Mouse (Mus musculus) thymus, adult 18-20 months (tissue): Measurements from ENCODE around the gene Ube2v1.

ENCODE experiments used
- DNase-seq, 2 experiments: peaks; one replicate each; pipeline ENCODE4 v3.0.0; 2022; ENCODE audit warnings: mixed read lengths in 2 of 2

Gene Ube2v1

GRCm38 (mm10) chr2:167588774-167589577, 42.9 kb downstream of the Ube2v1 start:
- peak; percentile 46 to 61 for DNase-seq

GRCm38 (mm10) chr2:167586976-167587375, 44.9 kb downstream of the Ube2v1 start:
- no peak for DNase-seq

- no peak for DNase-seq
Measured at GRCm38 (mm10) chr2:167586041-167586440, 45.9 kb downstream of the Ube2v1 start.

GRCm38 (mm10) chr2:167585273-167585672, 46.6 kb downstream of the Ube2v1 start:
- DNase-seq = no peak

- no peak for DNase-seq
Measured at GRCm38 (mm10) chr2:167583161-167583952, 48.5 kb downstream of the Ube2v1 start.

GRCm38 (mm10) chr2:167578521-167578920, 53.4 kb downstream of the Ube2v1 start:
- DNase-seq = peak; percentile 44 to 71

GRCm38 (mm10) chr2:167577186-167577785, 54.6 kb downstream of the Ube2v1 start:
- no peak for DNase-seq

- no peak for DNase-seq
Measured at GRCm38 (mm10) chr2:167576121-167576620, 55.7 kb downstream of the Ube2v1 start.

GRCm38 (mm10) chr2:167575581-167575980, 56.3 kb downstream of the Ube2v1 start:
- no peak for DNase-seq

GRCm38 (mm10) chr2:167574814-167575213, 57.1 kb downstream of the Ube2v1 start:
- no peak for DNase-seq

GRCm38 (mm10) chr2:167571442-167572220, 60.3 kb downstream of the Ube2v1 start:
- DNase-seq = no peak

- no peak for DNase-seq
Measured at GRCm38 (mm10) chr2:167570815-167571214, 61.1 kb downstream of the Ube2v1 start.

- DNase-seq = no peak
Measured at GRCm38 (mm10) chr2:167569934-167570651, 61.8 kb downstream of the Ube2v1 start.

- no peak for DNase-seq
Measured at GRCm38 (mm10) chr2:167568112-167568511, 63.8 kb downstream of the Ube2v1 start.

- DNase-seq = no peak
Measured at GRCm38 (mm10) chr2:167565682-167566081, 66.2 kb downstream of the Ube2v1 start.

GRCm38 (mm10) chr2:167565312-167565656, 66.6 kb downstream of the Ube2v1 start:
- no peak for DNase-seq

- DNase-seq = no peak
Measured at GRCm38 (mm10) chr2:167564551-167565311, 67.2 kb downstream of the Ube2v1 start.

- DNase-seq = no peak
Measured at GRCm38 (mm10) chr2:167563703-167564102, 68.2 kb downstream of the Ube2v1 start.

- no peak for DNase-seq
Measured at GRCm38 (mm10) chr2:167563035-167563434, 68.9 kb downstream of the Ube2v1 start.

GRCm38 (mm10) chr2:167562101-167562500, 69.8 kb downstream of the Ube2v1 start:
- DNase-seq = no peak

- DNase-seq = no peak
Measured at GRCm38 (mm10) chr2:167559413-167559812, 72.5 kb downstream of the Ube2v1 start.
